Mouse (Mus musculus): ENCODE measurements around the gene Vgll3. TPM values are rescaled to one million over a fixed set of nuclear protein-coding genes. Genes with fewer than 3 reads are reported as not detected.

The Vgll3 gene
- polyA plus RNA-seq, 1 experiment, result not detected

DNA sequence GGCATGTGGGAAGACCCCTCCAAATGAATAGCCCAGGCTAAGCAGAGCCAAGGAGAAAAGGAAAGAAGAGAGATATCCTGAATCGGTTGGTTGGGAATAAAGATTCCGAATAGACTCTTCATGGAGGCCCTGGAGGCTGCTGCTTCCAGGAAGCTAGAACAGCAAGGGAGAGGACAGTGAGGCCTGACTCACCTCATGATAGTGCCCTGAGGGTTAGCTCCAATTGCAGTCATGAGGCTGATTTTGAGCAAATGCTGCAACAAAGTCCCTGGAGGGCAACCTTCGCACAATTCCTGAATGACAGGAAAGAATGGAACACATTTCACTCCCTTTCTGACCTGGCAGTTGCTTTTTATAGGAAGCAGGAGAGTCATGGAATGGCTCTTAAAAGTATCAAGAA lies 19.7 kb downstream of the Vgll3 start:
- no peaks in the 10 kb centered on the region for H3K4me1 ChIP-seq (ENCODE audit: control insufficient read depth, insufficient read depth, low read length)
- 87% methylated on average over 3 of the region's 3 CpGs for WGBS
- H3K4me3 ChIP-seq (ENCODE audit: insufficient read depth, low read depth, low read length), result no peak overlapping the region
- no peak for TF ChIP-seq CTCF (IDR thresholded peaks at IDR 0.05; ENCODE audit: insufficient read depth, low read depth, low read length)
- no peak for TF ChIP-seq POLR2A (IDR thresholded peaks at IDR 0.05; ENCODE audit: insufficient read depth, low read depth, low read length)
- H3K27ac ChIP-seq (ENCODE audit: insufficient read depth, low read depth, low read length), result no peak overlapping the region

DNA sequence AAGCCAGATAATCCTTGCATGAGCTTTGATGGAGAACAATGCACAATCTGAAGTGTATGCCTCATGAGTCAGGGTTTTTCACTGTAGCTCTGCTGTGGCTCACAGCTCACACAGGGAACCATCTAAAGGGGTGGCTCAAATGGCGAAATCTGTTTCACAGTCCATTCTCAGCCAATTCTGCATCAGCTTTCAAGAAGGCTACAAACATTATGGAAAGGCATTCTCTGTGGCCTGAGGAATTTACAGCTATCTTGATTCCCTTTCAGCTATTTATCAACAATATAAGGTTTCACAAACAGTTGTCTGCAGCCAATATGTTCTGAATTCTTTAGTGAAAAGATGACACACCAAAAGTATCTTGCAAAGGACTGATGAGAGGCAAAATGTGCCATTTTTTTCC lies 35.1 kb downstream of the Vgll3 start:
- Histone ChIP-seq H3K27ac (ENCODE audit: insufficient read depth, low read depth, low read length) (no peak overlapping the region), H3K4me3 (ENCODE audit: insufficient read depth, low read depth, low read length) (no peak overlapping the region), H3K4me1 (ENCODE audit: control insufficient read depth, insufficient read depth, low read length) (no peaks in the 10 kb centered on the region)
- 91% methylated on average over 1 of the region's 1 CpGs for WGBS
- TF ChIP-seq POLR2A (IDR thresholded peaks at IDR 0.05; ENCODE audit: insufficient read depth, low read depth, low read length), result no peak
- no peak for TF ChIP-seq CTCF (IDR thresholded peaks at IDR 0.05; ENCODE audit: insufficient read depth, low read depth, low read length)

DNA sequence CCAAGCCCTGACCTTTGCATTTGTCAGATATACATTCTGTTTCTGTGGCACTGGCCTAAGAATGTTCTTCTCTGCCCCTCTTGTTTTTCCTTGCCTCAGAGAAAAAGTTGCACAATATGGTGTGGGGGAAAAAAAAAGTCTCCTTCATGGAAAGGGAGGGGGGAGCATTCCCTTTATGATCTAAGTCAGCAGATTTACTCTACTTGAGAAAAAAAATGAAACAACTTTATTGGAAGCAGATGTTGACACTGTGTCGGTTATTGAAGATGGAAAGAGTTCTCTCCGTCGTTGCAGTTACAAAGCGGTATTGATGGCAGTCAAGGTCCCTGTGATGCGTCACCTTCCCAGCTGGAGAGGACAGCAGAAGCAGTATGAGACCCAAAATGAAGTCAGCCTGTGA lies 49.4 kb downstream of the Vgll3 start:
- no peak overlapping the region for H3K27ac ChIP-seq (ENCODE audit: insufficient read depth, low read depth, low read length)
- H3K4me3 ChIP-seq (ENCODE audit: insufficient read depth, low read depth, low read length), result no peak overlapping the region
- H3K4me1 ChIP-seq (ENCODE audit: control insufficient read depth, insufficient read depth, low read length), result no peaks in the 10 kb centered on the region
- TF ChIP-seq POLR2A (IDR thresholded peaks at IDR 0.05; ENCODE audit: insufficient read depth, low read depth, low read length) (no peak), CTCF (IDR thresholded peaks at IDR 0.05; ENCODE audit: insufficient read depth, low read depth, low read length) (no peak)
- whole genome bisulfite sequencing, result 93% methylated on average over 5 of the region's 5 CpGs

DNA sequence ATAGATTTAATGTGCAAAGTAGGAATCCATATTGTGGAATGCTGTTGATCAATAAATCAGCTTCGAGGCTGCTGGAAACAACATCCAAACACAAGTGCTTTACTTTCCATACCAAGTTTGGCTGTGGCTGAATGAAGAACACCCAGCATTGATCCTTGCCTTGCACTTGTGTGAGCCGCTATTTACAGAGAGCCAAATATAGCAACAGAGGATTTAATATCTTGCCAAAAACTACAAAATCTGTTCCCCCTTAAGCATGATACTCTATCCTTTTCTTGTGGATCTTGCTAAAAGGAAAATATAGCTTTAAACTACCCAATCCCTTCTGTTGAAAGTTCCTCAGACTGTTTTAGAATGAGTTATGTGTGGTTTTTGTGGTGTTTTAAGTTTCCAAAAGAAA lies 52.9 kb downstream of the Vgll3 start:
- Histone ChIP-seq H3K4me1 (ENCODE audit: control insufficient read depth, insufficient read depth, low read length) (peaks cover 2% of the 10 kb centered on the region; the same call in 1 of the 2 replicates), H3K27ac (ENCODE audit: insufficient read depth, low read depth, low read length) (no peak overlapping the region), H3K4me3 (ENCODE audit: insufficient read depth, low read depth, low read length) (no peak overlapping the region)
- TF ChIP-seq CTCF (IDR thresholded peaks at IDR 0.05; ENCODE audit: insufficient read depth, low read depth, low read length) (no peak), POLR2A (IDR thresholded peaks at IDR 0.05; ENCODE audit: insufficient read depth, low read depth, low read length) (no peak)
- 39% methylated on average over 2 of the region's 2 CpGs for WGBS

DNA sequence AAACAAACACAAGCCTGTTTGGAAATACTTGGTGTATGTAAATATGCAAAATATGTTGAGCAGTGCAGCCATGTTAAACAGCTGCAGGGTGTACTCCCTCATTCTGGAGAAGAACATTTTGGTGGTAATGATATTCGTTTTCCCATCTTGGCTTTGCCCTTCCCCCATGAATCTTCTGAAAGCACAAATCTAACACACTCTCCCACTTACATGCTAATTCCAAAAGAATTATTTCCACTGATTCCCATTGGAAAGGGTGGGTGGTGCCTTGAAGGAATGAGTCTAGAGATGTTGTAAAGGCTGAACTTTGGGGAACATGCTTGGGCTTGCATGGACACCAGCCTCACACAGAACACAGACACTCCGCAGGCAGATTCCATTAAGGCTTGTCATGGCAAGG lies 53.9 kb downstream of the Vgll3 start:
- no peak for TF ChIP-seq CTCF (IDR thresholded peaks at IDR 0.05; ENCODE audit: insufficient read depth, low read depth, low read length)
- TF ChIP-seq POLR2A (IDR thresholded peaks at IDR 0.05; ENCODE audit: insufficient read depth, low read depth, low read length), result no peak

DNA sequence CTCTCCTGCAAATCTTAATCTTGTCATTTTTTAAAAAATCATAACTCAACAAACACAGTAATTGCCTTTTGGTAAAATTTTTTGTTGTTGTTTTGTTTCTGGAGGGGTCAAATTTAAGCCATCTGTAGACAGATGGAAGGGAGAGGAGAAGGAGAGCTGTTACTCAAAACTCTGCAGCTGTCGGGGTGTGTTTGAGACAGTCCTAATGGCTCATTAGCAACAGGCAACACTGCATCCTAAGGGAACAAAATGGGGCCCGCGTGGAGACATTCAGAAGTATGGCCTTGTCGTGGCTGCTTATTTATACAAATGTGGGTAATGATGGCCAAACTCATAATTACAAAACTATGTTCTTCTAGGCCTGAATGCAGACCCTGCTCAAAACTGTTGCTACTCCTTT lies 73.9 kb downstream of the Vgll3 start:
- Histone ChIP-seq H3K27ac (ENCODE audit: insufficient read depth, low read depth, low read length) (no peak overlapping the region), H3K4me1 (ENCODE audit: control insufficient read depth, insufficient read depth, low read length) (no peaks in the 10 kb centered on the region), H3K4me3 (ENCODE audit: insufficient read depth, low read depth, low read length) (no peak overlapping the region)
- WGBS, result 78% methylated on average over 4 of the region's 4 CpGs
- TF ChIP-seq POLR2A (IDR thresholded peaks at IDR 0.05; ENCODE audit: insufficient read depth, low read depth, low read length), result no peak
- no peak for TF ChIP-seq CTCF (IDR thresholded peaks at IDR 0.05; ENCODE audit: insufficient read depth, low read depth, low read length)

More for the DNA sequence above, 53.9 kb downstream of the Vgll3 start:
- WGBS, result 76% methylated on average over 2 of the region's 2 CpGs
- Histone ChIP-seq H3K4me3 (ENCODE audit: insufficient read depth, low read depth, low read length) (no peak overlapping the region), H3K4me1 (ENCODE audit: control insufficient read depth, insufficient read depth, low read length) (peaks cover 2% of the 10 kb centered on the region; the same call in 1 of the 2 replicates), H3K27ac (ENCODE audit: insufficient read depth, low read depth, low read length) (no peak overlapping the region)

All from olfactory bulb, adult 2 months (tissue).